Mouse (Mus musculus) CD4-positive helper T cell, adult 2 months (primary cell): ENCODE results near the gene P4hb.
"Not testable (repeated sequence)": the region's sequence is repeated elsewhere in the genome, so short reads cannot be mapped to it uniquely, and the experiment has no call there.

Experiments
- DNase-seq: peaks from one replicate; pipeline ENCODE4 v3.0.0-alpha.2; 2012; ENCODE audit warnings: low read depth, missing footprints, low spot score

P4hb gene

DNA sequence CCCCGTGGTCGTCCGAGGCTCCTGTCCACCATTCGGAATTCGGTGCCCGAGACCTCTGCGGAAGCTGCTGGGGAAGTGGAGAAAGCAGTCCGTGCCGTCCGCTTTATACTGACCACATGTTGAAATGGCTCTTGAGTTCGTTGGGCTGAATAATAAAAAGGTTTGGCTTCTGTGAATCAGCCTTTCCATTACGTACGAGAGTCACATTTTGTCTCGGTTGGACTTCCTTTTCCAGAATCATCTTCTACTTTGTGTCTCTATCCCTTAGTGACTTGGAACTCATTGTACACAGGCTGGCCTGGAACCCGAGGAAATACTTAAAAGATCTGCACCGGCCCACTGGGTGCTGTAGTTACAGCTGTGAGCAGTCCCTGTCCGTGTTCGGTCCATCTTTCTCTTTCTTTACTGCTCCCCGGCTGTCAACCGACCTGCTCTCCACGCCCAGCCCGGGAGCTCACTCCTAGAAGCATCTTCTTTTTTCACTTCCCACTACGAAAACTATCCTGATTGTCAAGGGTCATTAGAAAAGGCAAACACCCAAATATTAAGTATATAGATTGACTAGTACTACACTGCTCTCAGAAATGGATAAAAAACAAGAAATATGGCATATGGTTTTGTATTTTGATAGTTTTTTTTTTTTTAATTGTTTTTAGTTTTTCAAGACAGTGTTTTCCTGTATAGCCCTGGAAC, 678 bp upstream of the P4hb start:
- DNase-seq = peak; percentile 87

DNA sequence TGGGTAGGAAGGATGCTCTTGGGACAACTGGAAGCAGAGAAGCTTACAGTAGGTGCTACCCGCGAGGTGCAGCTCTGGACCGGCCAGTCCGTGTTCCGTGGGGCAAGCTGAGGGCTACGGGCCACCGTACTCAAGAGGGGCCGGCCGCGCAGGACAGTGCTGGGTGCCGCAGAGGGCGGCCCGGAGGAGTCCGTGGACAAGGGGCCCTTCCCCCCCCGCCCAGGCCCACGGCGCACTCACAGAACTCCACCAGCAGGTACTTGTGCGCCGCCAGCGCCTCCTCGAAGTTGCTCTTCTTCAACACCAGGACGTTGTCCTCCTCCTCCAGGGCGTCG, 669 bp downstream of the P4hb start:
- DNase-seq = no peak

DNA sequence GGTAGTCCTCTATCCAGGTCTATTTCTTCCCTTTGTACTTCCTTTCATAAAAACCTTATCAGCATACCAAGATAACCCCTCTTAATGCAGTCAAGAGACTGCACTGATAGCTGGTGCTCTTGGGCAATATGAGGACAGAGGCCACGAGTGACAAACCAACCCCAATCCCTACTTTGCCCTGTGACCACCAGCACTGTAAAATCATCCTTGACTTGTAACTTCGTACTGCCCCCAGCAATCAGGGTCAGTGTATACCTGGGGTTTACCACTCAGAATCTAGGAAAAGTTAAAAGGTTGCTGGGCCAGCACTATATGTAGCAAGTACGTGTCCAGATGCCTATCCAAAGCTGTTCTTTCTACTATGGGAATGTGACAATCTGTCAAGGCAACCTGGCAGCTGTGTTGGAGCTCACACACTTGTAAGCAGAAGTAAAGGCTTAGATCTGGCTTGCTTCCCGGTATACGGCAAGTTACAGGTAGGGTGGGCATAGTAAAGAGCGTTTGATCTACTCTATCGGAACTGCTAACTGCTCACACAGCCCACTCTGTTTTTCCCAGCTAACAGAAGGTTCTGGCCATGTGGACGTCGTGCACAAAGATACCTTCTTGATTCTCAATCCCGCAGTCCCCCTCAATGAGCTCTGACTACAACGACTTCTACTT, 1.2 kb downstream of the P4hb start:
- DNase-seq = no peak

DNA sequence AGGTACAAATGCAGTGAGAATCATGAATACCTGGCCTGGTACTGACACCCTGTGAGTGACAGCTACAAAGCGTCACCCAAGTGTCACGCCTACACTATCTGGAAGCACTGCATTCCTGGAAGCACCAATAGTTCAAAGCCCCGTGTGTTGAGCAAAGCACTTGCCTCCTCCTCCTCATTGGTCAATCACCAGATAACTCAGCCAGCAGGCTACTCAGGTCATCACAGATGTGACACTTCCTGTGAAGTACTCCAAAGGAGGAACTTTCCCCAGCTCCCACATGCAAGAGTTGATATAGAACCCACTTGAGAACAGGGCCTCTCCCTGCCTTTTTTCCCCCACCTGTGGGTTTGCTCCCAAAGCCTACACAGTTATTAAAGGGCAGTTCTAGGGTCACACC, 1.9 kb downstream of the P4hb start:
- DNase-seq = no peak

DNA sequence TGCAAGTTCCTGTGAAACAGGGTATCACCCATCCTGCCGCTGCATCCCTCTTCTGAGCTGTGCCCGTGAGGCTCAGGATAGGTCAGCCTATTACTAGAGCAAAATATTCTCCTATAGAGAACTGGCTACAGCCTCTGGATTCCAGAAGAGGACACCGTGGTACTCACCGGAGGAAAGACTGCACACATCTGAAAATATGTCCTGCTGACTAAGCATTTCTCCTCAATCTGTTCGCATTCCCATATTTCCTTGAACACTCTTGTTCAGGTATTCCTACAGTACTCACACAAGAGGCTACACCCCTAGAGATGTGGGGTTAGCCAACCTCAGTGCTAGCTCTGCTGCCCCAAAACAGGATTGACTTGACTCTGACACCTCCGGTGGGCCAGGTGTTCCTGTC, 4.7 kb downstream of the P4hb start:
- no peak for DNase-seq

DNA sequence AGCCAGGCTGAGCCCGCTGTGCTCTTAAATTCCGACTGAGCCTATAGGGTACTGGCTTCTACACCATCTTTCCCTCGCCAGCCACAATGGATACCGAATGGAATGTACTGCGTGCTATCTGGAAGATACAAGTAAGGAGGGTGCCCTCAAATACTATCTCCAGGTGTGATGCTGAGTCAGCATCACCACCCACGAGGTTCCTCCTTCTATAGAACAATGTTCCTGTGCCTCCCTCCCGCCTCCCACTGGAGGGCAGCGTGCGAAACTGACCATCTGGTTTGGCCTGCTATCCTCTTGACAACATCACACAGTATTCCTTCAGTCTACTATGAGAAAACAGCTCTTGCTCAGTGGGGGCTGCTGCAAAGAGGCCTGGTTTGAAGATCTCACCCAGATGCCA, 7.9 kb downstream of the P4hb start:
- no peak for DNase-seq

DNA sequence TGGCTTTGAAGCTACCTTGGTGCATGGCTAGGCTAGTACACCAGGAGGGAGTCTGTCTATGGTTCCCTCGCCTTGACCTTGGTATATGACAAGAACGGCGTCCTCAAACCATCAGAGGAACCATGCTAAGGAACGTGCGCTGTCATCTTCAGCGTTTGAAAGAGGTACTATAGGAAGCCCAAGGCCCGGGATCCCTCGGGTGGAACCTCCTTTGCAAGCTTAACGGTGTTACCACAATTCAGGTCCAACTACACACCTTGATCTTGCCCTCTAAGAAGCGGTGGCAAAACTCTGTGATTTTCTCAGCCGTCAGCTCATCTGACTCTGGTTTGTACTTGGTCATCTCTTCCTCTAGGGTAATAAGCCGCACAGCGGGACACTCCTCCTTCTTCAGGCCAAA, 10.1 kb downstream of the P4hb start:
- no peak for DNase-seq

DNA sequence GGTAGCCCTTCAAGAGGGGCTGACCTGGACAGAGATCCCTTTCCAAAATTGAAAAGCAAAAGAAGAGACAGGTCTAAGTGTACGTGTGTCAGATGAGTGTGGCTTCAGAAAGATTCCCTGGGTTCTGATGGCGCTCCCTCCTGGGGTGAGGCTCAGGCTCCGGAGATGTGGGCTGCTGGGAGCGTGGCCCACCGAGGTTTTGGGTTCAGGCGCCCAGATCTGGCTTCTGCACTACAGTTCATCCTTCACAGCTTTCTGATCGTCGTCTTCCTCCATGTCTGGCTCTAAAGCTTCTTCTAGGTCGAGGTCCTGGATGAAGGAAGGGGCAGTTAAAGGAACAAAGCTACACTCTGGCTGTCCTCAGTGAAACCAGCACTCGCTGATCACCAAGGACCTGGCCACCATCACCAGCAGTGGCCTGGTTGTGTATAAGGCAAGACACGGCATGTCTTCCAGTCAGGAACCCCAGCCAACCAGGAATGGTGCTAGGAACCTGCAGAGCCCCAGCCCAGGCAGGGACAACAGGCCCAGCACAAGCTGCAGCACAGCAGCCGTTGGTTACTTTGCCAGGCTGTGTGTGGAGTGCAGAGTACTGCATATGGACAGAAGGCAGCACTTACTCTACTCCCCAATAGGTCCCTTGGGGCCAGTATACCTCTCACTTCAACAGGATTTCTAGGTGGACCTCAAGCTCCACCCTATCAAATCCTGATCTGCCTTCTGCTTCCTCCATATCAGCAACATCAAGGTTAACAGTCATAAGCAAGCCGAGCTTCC, 11.9 kb downstream of the P4hb start:
- DNase-seq = no peak

DNA sequence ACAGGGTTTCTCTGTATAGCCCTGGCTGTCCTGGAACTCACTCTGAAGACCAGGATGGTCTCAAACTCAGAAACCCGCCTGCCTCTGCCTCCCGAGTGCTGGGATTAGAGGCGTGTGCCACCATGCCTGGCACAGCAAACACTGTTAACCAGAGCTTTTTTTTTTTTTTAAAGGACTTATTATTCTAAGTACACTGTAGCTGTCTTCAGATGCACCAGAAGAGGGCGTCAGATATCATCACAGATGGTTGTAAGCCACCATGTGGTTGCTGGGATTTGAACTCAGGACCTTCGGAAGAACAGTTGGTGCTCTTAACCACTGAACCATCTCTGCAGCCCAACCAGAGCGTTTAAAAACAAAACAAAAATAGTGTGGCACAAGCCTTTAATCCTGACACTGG, 14.2 kb downstream of the P4hb start:
- not testable (repeated sequence) for DNase-seq

DNA sequence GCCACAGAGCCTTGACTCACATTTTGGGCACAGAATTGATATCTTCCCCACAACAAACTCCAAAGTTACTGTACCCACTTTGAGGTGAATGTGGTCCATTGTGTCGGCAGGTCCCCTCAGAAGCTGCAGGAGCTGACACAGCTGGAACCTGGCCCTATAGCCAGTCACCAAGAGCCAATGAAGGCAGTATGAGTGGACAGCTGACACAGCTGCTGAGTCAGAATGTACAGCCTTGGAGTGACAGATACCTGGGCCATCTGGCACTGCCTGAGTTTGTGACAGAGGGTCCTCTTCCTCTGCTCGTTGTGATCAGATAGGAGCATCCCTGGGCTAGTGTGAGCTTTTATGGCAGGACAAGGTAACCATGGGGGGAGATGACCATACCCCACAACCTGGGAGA, 17.8 kb downstream of the P4hb start:
- DNase-seq = no peak

DNA sequence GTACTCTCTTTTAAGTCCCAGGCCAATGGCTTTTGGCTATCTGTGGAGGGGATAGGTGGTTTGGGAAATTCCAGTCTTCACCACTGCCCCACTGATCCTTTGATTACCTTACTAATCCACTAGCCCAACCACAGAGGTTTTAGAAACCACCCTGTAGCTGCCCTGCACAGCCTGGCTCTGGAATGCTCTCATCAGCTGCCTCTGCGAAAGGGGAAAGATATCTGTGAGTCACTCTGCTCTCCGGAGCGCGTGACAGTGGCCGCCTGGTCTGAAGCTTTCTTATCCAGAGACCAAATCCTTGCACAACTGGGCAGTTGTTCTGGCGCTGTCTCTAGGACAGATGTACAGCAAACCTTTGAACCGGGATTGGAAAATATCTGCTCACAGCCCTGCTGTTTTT, 18.2 kb downstream of the P4hb start:
- DNase-seq = no peak

DNA sequence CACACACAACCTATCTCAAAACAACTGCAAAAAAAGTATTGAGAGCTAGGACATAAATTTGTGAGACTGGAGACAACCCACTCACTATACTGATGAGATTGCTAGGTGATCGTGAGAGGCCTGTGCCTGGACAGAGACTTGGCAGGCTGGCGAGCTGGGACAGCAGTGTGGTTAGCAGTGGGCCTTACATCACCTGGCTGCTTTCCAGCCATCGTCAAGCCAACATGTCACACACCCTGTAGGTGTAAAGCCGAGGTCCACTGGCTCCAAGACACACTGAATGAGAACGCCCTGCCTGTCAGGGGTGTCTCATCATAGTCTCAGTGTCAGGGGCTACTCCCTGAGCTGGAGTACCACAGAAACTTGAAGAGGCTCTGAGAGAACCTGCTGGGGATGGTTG, 20.3 kb downstream of the P4hb start:
- DNase-seq = no peak

DNA sequence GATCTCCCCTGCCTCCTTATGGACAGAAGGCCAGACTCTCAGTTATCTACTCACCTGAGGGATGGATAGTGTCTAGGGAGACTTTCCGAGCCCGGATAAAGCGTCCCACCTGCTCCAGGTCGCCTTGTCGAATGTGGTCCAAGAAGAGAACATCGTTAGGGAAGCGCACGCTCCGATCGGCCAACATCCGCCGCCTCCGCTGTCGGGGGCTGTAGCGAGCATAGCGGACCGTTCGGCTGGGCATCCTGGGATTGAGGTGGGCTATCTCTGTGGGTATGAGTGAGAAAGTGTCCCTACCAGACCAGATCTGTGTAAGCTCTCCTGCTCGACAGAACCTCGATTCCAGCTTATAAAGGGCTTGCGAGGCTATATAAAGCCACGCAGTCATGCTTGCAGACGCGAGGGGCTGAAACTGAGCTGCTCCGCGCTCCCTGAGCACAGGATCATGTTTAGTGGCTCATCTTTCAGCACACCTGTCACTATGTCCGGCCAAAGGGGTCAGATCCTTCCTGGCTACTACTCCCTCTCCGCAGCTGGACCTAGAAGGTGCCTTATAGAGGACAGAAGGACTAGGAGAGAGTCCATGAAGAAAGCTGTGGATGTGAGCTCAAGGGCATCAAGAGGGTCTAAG, 22.1 kb downstream of the P4hb start, which contains the start of gene Ppp1r27:
TSS of gene Ppp1r27 (minus strand) at position 323 of the 631 bp plus-strand sequence.
- DNase-seq = no peak

DNA sequence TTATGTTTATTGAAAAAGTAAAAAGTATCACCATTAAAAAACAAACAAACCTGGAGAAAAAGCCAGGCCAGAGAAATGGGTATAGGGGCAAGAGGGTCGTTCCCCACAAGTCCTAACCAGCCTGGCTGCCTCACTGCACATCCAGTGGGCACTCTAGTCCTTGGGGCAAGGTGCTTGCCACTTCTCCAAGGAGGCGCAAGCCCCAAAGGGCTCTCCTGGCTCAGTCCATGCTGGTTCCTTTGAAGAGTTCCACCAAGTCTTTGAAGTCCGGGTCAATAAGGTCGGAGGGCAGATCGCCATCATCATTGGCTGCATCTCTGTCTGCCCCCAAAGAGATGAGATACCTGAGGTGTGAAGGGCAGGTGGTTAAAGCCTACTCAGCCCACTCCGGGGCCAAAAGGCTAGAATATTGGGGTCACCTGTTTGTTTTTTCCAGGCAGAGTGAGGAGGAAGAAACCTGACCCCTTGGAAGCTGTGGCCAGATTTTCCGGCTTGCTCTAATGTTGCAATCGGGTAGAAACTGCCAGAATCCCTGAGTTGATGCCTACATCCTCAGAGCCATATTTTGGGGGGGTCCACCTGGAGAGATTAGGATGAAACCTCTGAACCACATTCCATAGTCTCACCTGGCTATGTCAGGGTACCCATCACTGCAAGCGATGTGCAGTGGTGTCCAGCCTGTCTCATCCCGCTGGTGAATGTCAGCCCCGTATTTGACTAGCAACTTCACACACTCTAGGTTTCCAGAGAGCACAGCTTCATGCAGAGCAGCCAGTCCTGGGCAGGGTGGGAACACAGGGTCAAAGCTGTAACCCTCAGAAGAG, 22.9 kb downstream of the P4hb start:
- DNase-seq = no peak

DNA sequence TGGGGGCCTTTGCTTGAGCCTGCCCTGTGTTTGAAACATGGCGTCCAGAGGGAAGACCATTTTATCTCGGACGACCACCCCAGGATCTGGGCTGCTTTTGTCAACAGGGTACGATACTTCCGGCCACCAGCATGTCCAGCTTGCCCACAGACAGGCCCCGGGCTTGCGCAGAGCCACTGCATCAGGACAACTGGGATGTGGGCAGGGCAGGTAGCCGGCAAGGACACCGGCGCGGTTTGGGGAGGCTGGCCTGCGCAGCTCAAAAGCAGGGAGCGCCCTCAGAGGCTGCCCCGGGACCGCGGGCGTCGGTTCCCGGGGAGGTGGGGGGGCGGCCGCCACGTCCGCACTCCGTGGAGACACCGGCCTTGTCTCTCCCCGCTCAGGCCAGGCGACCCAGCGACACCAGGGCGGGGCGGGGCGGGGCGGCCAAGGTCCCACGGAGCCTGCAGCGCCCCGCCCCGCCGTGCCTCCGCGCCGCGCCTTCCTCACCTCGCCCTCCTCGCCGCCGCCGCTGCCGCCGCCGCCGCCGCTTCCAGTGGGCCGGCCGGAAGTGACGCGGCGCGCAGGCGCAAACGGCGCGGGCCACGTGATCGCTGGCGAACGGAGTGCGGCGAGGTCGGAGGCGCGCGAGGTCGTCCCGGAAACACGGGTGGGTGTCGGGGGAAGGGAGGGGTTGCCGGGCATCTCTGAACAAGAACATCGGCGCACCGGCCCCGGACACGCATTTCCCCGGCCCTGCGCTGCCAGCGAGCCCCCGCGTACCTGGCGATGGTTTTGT, 23.7 kb downstream of the P4hb start, which contains the start of gene Mcrip1:
TSS of gene Mcrip1 (minus strand) at position 560 of the 778 bp plus-strand sequence.
- peak; percentile 94 for DNase-seq

DNA sequence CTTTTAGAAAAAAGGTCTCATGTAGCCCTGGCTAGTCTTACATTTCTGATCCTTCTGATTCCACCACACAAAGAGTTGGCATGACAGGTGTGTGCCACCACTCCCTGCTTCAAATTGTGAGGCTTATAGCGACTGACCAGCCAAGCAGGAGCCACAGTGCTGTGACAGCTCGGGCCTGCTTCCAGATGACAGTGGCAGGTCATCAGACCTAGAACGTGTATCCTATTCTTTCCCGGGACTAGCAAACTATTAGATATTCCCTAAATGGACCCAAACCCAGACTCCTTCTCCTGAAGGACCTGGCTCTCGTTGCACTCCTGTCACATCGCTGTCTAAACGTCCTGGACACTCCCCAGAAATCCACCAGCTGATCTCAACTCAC, 24.3 kb downstream of the P4hb start:
- DNase-seq = no peak

DNA sequence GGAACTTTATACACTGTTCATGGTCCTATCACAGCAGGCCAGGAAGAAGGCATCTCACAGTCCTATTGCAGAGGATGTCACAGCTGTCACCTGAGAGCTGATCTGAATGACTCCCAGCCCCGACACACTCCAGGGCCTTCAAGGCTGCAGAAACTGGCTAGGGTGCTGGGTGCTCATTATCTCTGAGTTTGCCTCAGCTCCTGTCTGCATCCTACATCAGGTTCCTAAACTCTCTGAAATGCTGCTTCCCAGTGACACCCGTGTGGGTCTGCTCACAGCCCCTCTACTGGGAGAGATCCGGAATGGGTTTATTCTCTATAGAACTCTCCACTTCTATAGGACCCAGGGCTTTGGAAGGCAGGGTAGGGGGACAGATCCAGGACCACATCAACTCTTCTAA, 24.8 kb downstream of the P4hb start:
- no peak for DNase-seq

DNA sequence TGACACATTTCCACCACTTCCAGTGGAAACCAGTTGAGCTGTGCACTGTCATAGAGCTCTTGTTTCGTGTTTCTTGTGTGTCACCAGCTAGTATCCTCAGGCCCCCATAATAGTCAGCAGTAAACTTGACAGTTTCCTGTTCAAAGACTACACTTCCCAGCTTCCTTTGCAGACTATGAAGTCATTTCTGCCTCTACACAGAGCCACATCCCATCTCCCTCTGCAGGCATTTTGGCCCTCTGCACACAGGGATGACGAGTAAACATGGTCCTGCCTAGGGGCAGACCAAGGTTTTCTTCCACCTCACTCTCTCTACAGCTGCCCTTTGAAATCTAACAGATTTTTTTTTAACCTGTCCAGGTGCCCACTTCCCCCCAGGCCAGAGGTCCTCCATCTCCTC, 25.6 kb downstream of the P4hb start:
- peak; percentile 31 for DNase-seq

DNA sequence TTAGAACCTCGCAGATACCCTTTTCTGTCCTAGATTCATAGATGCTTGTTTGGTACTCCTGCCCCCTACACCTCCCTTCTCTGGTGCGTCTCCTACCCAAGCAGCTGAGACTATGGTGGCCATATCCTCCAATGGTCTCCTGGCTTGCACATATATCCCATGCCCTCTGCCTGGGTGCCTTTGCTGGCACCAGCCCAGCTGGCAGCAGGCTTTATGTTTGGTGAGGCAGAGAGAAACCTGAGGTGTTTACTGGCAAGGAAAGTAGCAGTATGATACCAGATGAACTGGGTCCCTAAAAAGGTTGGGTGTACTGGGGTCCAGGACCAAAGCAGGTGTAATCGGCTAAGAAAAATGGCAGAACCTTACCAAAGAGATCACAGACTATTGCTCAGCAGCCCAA, 27.1 kb downstream of the P4hb start:
- DNase-seq = no peak

DNA sequence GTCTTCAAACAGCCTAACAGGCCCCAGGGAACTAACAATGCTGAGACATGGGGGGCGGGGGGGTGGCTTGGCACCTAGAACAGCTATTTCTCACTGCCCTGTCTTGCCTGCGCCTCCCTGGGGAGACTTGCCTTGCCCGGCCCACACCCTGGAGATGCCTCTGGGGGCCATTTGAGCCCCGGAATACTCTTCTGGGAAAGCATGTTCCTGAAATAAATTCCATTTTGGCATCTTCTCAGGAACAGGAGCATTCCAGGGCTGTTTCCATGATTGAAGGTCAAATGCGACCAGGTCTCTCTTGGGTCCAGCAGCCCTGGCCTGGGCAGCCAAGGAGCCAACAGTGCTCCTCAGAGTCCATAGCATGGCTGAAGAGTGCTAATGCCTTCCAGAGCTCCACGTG, 30.7 kb downstream of the P4hb start:
- DNase-seq = no peak

DNA sequence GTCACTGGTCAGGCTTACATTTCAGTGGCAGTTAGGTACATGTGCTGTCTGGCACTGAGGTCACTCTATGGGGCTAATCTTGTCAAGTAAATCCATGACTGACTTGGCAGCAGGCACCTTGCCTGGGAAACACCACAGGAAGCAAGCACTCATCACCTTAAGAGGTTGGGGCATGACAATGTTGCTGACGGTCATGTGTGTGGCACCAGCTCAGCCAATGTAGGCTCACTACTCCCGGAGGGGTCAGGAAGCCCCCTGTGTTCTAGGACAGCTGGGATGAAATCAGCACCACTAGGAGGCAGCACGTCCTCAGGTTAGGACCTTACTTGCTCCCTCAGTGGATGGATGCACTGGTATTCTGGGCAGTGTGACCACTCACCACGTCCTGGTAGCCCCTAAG, 31.1 kb downstream of the P4hb start:
- DNase-seq = no peak
